Mouse (Mus musculus): ENCODE measurements around the gene Zc3h12c. TPM values are rescaled to one million over a fixed set of nuclear protein-coding genes. Genes with fewer than 3 reads are reported as not detected.

Gene Zc3h12c
- 11.0 and 12.0 TPM in 2 replicates for total RNA-seq (2017)

- ATAC-seq (replicated peaks in 1 of 2; ENCODE audit: insufficient read depth in 1 of 2, low FRiP score in 2 of 2, low TSS enrichment in 1 of 2, low read depth in 1 of 2, poor library complexity in 2 of 2, severe bottlenecking in 2 of 2): peak; percentile 19 to 23; a peak in 2 of 4 replicates
Observed at GRCm38 (mm10) chr9:52167863-52168685, at the start of gene Zc3h12c. Zc3h12c (minus strand) TSS chr9:52168572.

DNA sequence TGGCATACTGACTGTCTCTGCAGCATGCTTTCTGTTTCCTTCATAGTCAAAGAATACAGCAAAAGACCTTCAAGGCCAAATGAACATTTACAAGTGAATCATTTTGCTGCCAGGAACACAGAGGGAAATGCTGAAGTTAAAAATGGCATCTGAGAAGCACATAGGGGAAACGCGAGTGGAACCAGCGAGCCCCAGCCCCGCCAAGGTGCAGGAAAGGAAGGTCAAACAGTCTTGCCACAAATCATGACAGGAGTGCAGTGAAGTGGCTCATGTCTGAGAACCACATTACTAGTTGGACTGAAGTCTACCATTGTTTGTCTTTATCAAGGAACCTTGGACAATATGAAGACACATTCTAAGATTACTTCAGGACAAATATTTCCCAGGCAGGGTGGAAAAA is 49.3 kb upstream of the Zc3h12c start:
- ATAC-seq (replicated peaks in 1 of 2; ENCODE audit: insufficient read depth in 1 of 2, low FRiP score in 2 of 2, low TSS enrichment in 1 of 2, low read depth in 1 of 2, poor library complexity in 2 of 2, severe bottlenecking in 2 of 2): 0 out of 4 replicates have a peak, but pooled peaks have one; percentile 29 to 37

GRCm38 (mm10) chr9:52215291-52215690 is 46.9 kb upstream of the Zc3h12c start:
- ATAC-seq (replicated peaks in 1 of 2; ENCODE audit: insufficient read depth in 1 of 2, low FRiP score in 2 of 2, low TSS enrichment in 1 of 2, low read depth in 1 of 2, poor library complexity in 2 of 2, severe bottlenecking in 2 of 2): no peak

DNA sequence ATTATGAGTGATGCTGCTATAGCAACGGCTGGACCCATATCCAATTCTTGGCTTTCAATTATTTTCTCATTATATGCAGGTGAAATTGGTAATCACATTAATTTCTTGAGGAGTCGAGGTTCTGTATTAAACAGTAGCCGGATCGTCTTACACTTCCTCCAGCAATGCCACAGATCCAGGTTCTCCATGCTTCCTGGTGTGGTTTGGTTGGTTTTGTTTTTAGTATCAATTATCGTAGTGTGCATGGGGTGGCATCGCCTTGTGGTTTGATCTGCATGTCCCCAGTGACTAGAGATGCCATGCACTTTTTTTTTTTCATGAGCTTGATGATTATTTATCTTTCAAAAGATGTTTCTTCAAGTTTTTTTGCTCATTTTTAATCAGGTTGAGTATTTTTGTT is 44.0 kb upstream of the Zc3h12c start:
- no peak for ATAC-seq (replicated peaks in 1 of 2; ENCODE audit: insufficient read depth in 1 of 2, low FRiP score in 2 of 2, low TSS enrichment in 1 of 2, low read depth in 1 of 2, poor library complexity in 2 of 2, severe bottlenecking in 2 of 2)

DNA sequence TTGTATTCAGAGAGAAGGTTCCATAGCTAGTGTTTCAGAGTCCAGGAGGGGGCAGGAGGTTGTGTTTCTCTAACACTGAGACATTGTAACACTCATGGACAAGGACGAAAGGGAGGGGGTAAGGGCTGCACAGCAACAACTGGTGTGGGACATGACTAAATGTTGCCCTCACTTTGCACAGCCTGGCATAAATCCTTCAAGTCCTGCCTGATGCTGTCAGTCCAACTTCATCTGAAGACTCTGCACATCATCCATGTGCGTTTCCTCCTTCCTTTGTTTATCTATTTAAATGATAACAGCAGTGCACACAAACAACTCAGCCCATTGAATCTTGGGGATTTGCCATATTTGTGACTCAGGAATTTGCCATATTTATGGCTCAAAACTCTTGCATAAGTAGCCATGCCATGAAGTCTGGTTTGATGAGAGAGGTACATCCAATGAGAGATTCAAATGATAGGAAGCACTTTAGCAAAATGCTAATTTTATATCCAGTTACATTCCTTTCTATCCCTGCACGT is 40.2 kb upstream of the Zc3h12c start:
- ATAC-seq (replicated peaks in 1 of 2; ENCODE audit: insufficient read depth in 1 of 2, low FRiP score in 2 of 2, low TSS enrichment in 1 of 2, low read depth in 1 of 2, poor library complexity in 2 of 2, severe bottlenecking in 2 of 2): no peak

GRCm38 (mm10) chr9:52203189-52203588 is 34.8 kb upstream of the Zc3h12c start:
- ATAC-seq (replicated peaks in 1 of 2; ENCODE audit: insufficient read depth in 1 of 2, low FRiP score in 2 of 2, low TSS enrichment in 1 of 2, low read depth in 1 of 2, poor library complexity in 2 of 2, severe bottlenecking in 2 of 2): no peak

GRCm38 (mm10) chr9:52200271-52200670 is 31.9 kb upstream of the Zc3h12c start:
- no peak for ATAC-seq (replicated peaks in 1 of 2; ENCODE audit: insufficient read depth in 1 of 2, low FRiP score in 2 of 2, low TSS enrichment in 1 of 2, low read depth in 1 of 2, poor library complexity in 2 of 2, severe bottlenecking in 2 of 2)

GRCm38 (mm10) chr9:52195853-52196252 is 27.5 kb upstream of the Zc3h12c start:
- ATAC-seq (replicated peaks in 1 of 2; ENCODE audit: insufficient read depth in 1 of 2, low FRiP score in 2 of 2, low TSS enrichment in 1 of 2, low read depth in 1 of 2, poor library complexity in 2 of 2, severe bottlenecking in 2 of 2): peak in 1 of 2 experiments; percentile 39; a peak in 1 of 4 replicates

DNA sequence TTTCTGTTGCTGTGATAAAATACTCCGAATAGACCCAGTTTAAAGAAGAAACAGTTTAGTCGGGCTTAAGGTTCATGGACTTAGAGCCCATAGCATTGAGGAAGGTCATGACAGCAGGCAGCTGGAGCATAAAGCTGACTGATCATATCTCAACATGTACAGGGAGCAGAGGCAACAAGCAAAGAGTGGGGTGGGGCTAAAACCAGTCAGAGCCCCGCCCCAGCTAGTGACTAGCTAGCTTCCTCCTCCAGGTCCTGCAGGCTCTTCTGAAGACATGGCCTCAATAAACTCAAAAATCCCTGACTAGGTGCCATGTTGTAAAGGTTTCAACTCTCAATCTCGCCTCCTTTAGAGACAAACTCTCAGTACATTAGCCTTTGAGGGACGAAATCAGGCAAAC is 25.5 kb upstream of the Zc3h12c start:
- ATAC-seq (replicated peaks in 1 of 2; ENCODE audit: insufficient read depth in 1 of 2, low FRiP score in 2 of 2, low TSS enrichment in 1 of 2, low read depth in 1 of 2, poor library complexity in 2 of 2, severe bottlenecking in 2 of 2): no peak

DNA sequence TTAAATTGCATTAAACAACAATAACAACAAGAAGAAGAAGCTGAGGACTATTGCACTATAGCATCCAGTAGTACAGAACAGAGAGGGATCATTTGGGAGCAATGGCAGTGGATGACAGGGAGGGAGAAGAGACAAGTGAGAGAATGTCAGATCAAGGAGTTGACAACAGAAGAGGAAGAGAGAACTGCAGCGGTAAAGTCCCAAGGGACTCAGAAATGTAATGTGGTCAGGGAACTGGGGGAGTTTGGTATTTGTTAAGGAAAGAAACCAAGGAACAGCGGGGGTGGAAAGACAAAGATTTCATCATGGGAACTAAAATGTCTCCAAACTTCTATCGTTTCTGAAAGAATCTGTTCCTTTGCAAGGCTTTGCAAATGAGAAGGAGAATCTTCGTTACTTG is 22.5 kb upstream of the Zc3h12c start:
- ATAC-seq (replicated peaks in 1 of 2; ENCODE audit: insufficient read depth in 1 of 2, low FRiP score in 2 of 2, low TSS enrichment in 1 of 2, low read depth in 1 of 2, poor library complexity in 2 of 2, severe bottlenecking in 2 of 2): no peak

DNA sequence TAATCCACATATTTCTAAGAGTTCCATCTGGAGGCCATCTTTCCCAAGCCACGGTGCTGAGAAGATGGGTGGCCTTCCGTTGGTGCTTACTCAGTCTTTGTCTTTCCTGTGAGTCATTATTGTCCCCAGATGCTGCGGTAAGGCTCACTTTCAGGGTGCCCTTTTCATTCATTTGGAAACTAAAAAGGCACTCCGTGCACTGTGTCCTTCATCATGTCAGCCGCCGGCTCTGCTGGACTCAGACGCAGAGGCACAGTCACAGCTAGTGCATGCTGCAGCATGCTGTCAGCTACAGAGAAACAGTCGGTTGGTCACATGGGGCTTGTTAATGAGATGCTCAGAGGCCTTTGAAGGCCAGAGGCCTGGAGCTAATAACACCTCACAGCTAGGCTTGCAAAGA is 19.7 kb upstream of the Zc3h12c start:
- ATAC-seq (replicated peaks in 1 of 2; ENCODE audit: insufficient read depth in 1 of 2, low FRiP score in 2 of 2, low TSS enrichment in 1 of 2, low read depth in 1 of 2, poor library complexity in 2 of 2, severe bottlenecking in 2 of 2): no peak

DNA sequence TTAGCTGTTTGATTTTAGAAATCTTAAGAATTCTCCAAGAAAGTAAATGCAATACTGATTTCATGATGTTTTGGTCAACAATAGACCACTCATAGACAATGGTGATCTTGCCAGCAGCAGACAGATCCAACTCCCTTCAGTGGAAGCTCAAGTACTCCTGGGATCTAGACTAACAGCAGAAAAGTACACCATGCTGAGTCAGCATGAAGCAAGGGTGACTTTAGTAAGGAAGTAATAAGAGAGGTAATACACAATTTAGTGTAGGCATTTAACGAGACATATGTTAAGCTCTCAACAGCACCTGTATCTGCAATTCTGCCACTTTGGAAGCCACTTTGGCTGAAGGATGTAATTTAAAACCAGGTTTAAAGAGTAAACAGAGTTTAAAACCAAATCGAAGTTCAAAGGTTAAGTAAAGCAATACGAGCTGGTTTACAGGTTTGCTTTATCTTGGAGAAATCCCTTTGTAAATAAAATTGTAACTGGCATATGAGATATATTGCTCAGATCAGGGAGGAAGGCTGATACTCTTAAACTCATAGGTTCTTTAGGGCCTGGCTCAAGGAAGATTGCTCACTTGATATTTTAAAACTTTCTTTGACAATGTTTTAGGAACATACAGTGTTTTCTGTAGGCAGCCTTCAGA is 18.0 kb upstream of the Zc3h12c start:
- no peak for ATAC-seq (replicated peaks in 1 of 2; ENCODE audit: insufficient read depth in 1 of 2, low FRiP score in 2 of 2, low TSS enrichment in 1 of 2, low read depth in 1 of 2, poor library complexity in 2 of 2, severe bottlenecking in 2 of 2)

DNA sequence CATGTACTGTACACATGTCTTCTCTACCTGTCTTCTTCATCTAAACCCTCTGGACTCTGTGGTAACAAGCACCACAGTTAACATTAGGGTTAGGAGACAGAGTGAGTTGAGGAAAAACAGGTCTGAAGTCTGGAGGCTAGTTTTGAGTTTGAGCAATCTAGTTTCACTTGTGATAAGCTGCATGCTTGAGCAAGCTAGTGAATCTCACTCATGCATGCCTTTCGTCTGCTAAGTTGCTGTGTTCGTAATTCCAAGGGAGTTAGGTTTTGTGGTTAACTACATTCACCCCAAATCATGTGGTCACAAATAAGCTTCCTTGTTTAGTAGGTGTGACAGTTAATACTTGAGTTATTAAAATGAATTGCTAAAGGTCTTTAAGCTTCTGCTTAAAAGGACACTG is 13.0 kb upstream of the Zc3h12c start:
- peak in 1 of 2 experiments; percentile 17; a peak in 1 of 4 replicates for ATAC-seq (replicated peaks in 1 of 2; ENCODE audit: insufficient read depth in 1 of 2, low FRiP score in 2 of 2, low TSS enrichment in 1 of 2, low read depth in 1 of 2, poor library complexity in 2 of 2, severe bottlenecking in 2 of 2)

GRCm38 (mm10) chr9:52180851-52181250 is 12.5 kb upstream of the Zc3h12c start:
- ATAC-seq (replicated peaks in 1 of 2; ENCODE audit: insufficient read depth in 1 of 2, low FRiP score in 2 of 2, low TSS enrichment in 1 of 2, low read depth in 1 of 2, poor library complexity in 2 of 2, severe bottlenecking in 2 of 2): no peak

DNA sequence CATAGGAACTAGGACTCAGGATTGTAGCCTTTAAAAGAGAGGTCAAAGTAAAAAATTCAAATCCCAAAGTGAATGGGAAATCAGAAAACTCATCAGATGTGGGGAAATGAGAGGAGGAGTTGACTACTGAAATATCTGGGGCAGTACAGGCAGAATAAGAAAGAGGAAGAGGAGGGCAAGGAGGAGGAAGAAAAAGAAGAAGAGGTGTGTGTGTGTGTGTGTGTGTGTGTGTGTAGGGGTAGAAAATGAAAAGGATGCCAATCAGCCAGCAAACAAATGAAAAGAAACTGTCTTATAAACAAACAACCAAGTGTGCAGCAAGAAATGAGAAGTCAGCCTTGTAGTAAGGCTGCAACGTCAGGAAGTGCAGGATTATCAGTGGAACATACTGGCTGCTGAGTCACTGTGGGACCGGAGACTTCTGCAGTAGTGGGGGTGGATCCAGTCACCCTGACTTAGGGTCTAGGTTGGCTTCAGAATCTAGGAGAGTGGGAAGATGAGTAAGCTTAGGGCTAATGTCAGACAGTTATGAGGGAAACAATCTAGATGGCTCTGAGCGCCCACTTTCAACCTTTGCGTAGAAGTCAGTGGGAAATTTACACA is 7.0 kb upstream of the Zc3h12c start:
- ATAC-seq (replicated peaks in 1 of 2; ENCODE audit: insufficient read depth in 1 of 2, low FRiP score in 2 of 2, low TSS enrichment in 1 of 2, low read depth in 1 of 2, poor library complexity in 2 of 2, severe bottlenecking in 2 of 2): peak; percentile 75 to 77

DNA sequence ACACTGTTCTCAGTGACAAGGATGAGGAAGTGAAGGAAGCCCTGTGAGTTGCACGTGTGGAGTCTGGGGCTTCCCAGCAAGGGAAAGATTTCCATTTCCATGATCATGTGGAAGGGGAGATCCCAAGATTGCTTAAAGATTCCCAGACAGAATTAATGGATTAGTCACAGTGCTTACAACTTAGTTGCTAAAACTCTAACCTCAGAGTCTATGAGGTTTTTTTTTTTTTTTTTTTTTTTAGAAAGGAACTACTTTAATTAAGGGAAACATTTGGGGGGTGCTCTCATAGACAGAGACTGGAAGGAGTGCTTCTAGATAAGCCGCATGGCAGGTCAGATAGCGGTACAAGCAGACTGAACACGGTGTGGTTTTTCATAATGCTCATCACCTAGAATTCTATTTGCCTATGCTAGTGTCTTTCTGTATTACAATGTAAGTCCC is 6.3 kb upstream of the Zc3h12c start:
- no peak for ATAC-seq (replicated peaks in 1 of 2; ENCODE audit: insufficient read depth in 1 of 2, low FRiP score in 2 of 2, low TSS enrichment in 1 of 2, low read depth in 1 of 2, poor library complexity in 2 of 2, severe bottlenecking in 2 of 2)

GRCm38 (mm10) chr9:52173937-52174336 is 5.6 kb upstream of the Zc3h12c start:
- no peak for ATAC-seq (replicated peaks in 1 of 2; ENCODE audit: insufficient read depth in 1 of 2, low FRiP score in 2 of 2, low TSS enrichment in 1 of 2, low read depth in 1 of 2, poor library complexity in 2 of 2, severe bottlenecking in 2 of 2)

GRCm38 (mm10) chr9:52172550-52172949 is 4.2 kb upstream of the Zc3h12c start:
- ATAC-seq (replicated peaks in 1 of 2; ENCODE audit: insufficient read depth in 1 of 2, low FRiP score in 2 of 2, low TSS enrichment in 1 of 2, low read depth in 1 of 2, poor library complexity in 2 of 2, severe bottlenecking in 2 of 2): no peak; a peak in 1 of 4 replicates

All from hematopoietic stem cell, adult 5-6 weeks (primary cell).